Mouse (Mus musculus) embryonic facial prominence, embryonic 11.5 days (tissue): ENCODE measurements around the gene Carmil1. TPM values are rescaled to one million over a fixed set of nuclear protein-coding genes. Genes with fewer than 3 reads are reported as not detected.

ENCODE experiments used
- ATAC-seq: fragments of 200-750 bp; cut with Nextera tagmentation; replicated peaks from 2 replicates; pipeline ENCODE4 v1.8.0; 2017; ENCODE audit warnings: low read depth; ENCODE audit not compliant: insufficient number of reproducible peaks, low FRiP score, low TSS enrichment
- DNase-seq: peaks from one replicate; pipeline ENCODE4 v3.0.0-alpha.2; 2015; ENCODE audit warnings: low spot score
- H3K27ac ChIP-seq: fragments of 300-500 bp; sonication (generic); replicated peaks from 2 replicates; pipeline ENCODE4 v1.5.1; 2014; ENCODE audit warnings: mild to moderate bottlenecking, low read depth, low read length, control low read depth
- H3K27me3 ChIP-seq: fragments of 300-500 bp; sonication (generic); 2 replicates; pipeline ENCODE4 v1.6.1; 2014; ENCODE audit warnings: mild to moderate bottlenecking, low read length, moderate library complexity, mixed read lengths; ENCODE audit not compliant: control insufficient read depth, insufficient read depth
- H3K36me3 ChIP-seq: fragments of 300-500 bp; sonication (generic); replicated peaks from 2 replicates; pipeline ENCODE4 v1.6.1; 2014; ENCODE audit warnings: low read depth, mild to moderate bottlenecking, low read length, moderate library complexity, mixed read lengths; ENCODE audit not compliant: control insufficient read depth, insufficient read depth
- H3K4me1 ChIP-seq: fragments of 300-500 bp; sonication (generic); 2 replicates; pipeline ENCODE4 v1.6.1; 2014; ENCODE audit warnings: low read length, mixed read lengths; ENCODE audit not compliant: control insufficient read depth, insufficient read depth
- H3K4me2 ChIP-seq: fragments of 300-500 bp; sonication (generic); 2 replicates; pipeline ENCODE4 v1.6.1; 2014; ENCODE audit warnings: low read depth, mild to moderate bottlenecking, control low read depth, low read length, moderate library complexity
- H3K4me3 ChIP-seq: fragments of 300-500 bp; sonication (generic); 2 replicates; pipeline ENCODE4 v1.5.1; 2014; ENCODE audit warnings: low read depth, low read length, control low read depth
- H3K9ac ChIP-seq: fragments of 300-500 bp; sonication (generic); replicated peaks from 2 replicates; pipeline ENCODE4 v1.6.1; 2014; ENCODE audit warnings: mild to moderate bottlenecking, control low read depth, low read length
- H3K9me3 ChIP-seq: fragments of 300-500 bp; sonication (generic); replicated peaks from 2 replicates; pipeline ENCODE4 v1.6.1; 2016; ENCODE audit warnings: mild to moderate bottlenecking, low read length, inconsistent platforms, mixed read lengths; ENCODE audit not compliant: control insufficient read depth
- WGBS: fragments of 180-500 bp; shearing (Covaris S2); extraction: QIAGEN DNeasy Blood & Tissue Kit; methylation state at CpG from one replicate; pipeline ENCODE4 v1.1.7; 2014; 5-methylcytosine and 5-hydroxymethylcytosine counted together
- polyA plus RNA-seq: library from polyadenylated mRNA; unstranded; fragments of >200 nt; fragmentation: Nextera tagmentation; extraction: Ambion mirVana; gene quantifications from 2 replicates; pipeline ENCODE4 v1.2.1, GENCODE M21; 2014

The Carmil1 gene
- polyA plus RNA-seq, 1 experiment from 2014 or later, result 25.0 TPM

GRCm38 (mm10) chr13:24027191-24028170, 253.1 kb downstream of the Carmil1 start:
- no peaks in the 10 kb centered on the region for H3K27me3 ChIP-seq
- H3K9ac ChIP-seq, result no peak overlapping the region
- WGBS, result 59% methylated on average over 5 of the region's 5 CpGs
- H3K4me1 ChIP-seq, result no peaks in the 10 kb centered on the region
- H3K4me3 ChIP-seq, result no peak overlapping the region
- H3K27ac ChIP-seq, result no peak overlapping the region
- DNase-seq (peak; percentile 59), ATAC-seq (no peak)
- H3K9me3 ChIP-seq, result no peaks in the 10 kb centered on the region
- H3K4me2 ChIP-seq, result no peak overlapping the region
- H3K36me3 ChIP-seq, result no peaks in the 10 kb centered on the region

GRCm38 (mm10) chr13:24018515-24018914, 262.1 kb downstream of the Carmil1 start:
- H3K36me3 ChIP-seq, result no peaks in the 10 kb centered on the region
- DNase-seq (no peak), ATAC-seq (no peak)
- no peaks in the 10 kb centered on the region for H3K4me1 ChIP-seq
- no peaks in the 10 kb centered on the region for H3K27me3 ChIP-seq
- H3K9me3 ChIP-seq, result no peaks in the 10 kb centered on the region
- no peak overlapping the region for H3K4me2 ChIP-seq
- no peak overlapping the region for H3K9ac ChIP-seq
- H3K4me3 ChIP-seq, result no peak overlapping the region
- H3K27ac ChIP-seq, result no peak overlapping the region
- 76% methylated on average over 4 of the region's 4 CpGs for WGBS

- no peak for ATAC-seq
- Histone ChIP-seq H3K4me1 (no peaks in the 10 kb centered on the region), H3K27ac (no peak overlapping the region), H3K4me3 (no peak overlapping the region), H3K4me2 (no peak overlapping the region), H3K36me3 (no peaks in the 10 kb centered on the region), H3K27me3 (no peaks in the 10 kb centered on the region), H3K9ac (no peak overlapping the region), H3K9me3 (no peaks in the 10 kb centered on the region)
- 81% methylated on average over 2 of the region's 2 CpGs for WGBS
- DNase-seq, result no peak
Measured at GRCm38 (mm10) chr13:24005528-24005927, 275.1 kb downstream of the Carmil1 start.

- H3K9ac ChIP-seq, result no peak overlapping the region
- 75% methylated on average over 2 of the region's 2 CpGs for whole genome bisulfite sequencing
- no peaks in the 10 kb centered on the region for H3K4me1 ChIP-seq
- H3K9me3 ChIP-seq, result no peaks in the 10 kb centered on the region
- no peak overlapping the region for H3K4me2 ChIP-seq
- ATAC-seq (no peak), DNase-seq (no peak)
- no peaks in the 10 kb centered on the region for H3K27me3 ChIP-seq
- H3K27ac ChIP-seq, result no peak overlapping the region
- no peaks in the 10 kb centered on the region for H3K36me3 ChIP-seq
- no peak overlapping the region for H3K4me3 ChIP-seq
Measured at GRCm38 (mm10) chr13:24001797-24002196, 278.8 kb downstream of the Carmil1 start.

GRCm38 (mm10) chr13:24001081-24001480, 279.5 kb downstream of the Carmil1 start:
- H3K9ac ChIP-seq, result no peak overlapping the region
- H3K4me3 ChIP-seq, result no peak overlapping the region
- no peak for ATAC-seq
- WGBS, result 87% methylated on average over 2 of the region's 2 CpGs
- H3K4me1 ChIP-seq, result no peaks in the 10 kb centered on the region
- H3K9me3 ChIP-seq, result no peaks in the 10 kb centered on the region
- no peaks in the 10 kb centered on the region for H3K27me3 ChIP-seq
- DNase-seq, result no peak
- H3K27ac ChIP-seq, result no peak overlapping the region
- no peaks in the 10 kb centered on the region for H3K36me3 ChIP-seq
- H3K4me2 ChIP-seq, result no peak overlapping the region

DNA sequence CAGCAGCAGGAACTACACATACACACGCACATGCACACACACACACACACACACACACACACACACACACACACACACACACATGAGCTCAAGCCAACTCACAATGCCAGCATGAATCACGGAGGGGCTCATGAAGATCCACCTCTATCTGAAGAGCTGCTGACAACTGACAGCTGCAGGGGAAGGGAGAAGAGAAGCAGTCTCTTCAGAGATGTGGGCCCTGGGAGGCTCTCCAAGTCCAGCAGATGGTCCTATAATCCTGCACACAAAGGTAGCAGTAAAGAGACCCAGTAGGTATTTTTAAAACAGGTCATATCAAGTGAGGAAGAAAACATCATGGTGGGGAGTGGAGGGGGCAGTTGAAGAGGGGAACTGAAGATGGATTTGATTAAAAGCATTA, 281.8 kb downstream of the Carmil1 start:
- Histone ChIP-seq H3K27me3 (peaks cover 2% of the 10 kb centered on the region; the same call in 1 of the 2 replicates), H3K36me3 (no peaks in the 10 kb centered on the region), H3K9me3 (no peaks in the 10 kb centered on the region), H3K9ac (no peak overlapping the region), H3K4me3 (no peak overlapping the region), H3K4me2 (no peak overlapping the region), H3K4me1 (no peaks in the 10 kb centered on the region), H3K27ac (no peak overlapping the region)
- ATAC-seq, result no peak
- WGBS, result 73% methylated on average over 2 of the region's 2 CpGs
- DNase-seq, result no peak

- H3K36me3 ChIP-seq, result no peaks in the 10 kb centered on the region
- ATAC-seq, result no peak
Measured at GRCm38 (mm10) chr13:23994756-23995155, 285.8 kb downstream of the Carmil1 start.

GRCm38 (mm10) chr13:23994024-23994423, 286.6 kb downstream of the Carmil1 start:
- no peak overlapping the region for H3K4me3 ChIP-seq
- H3K9me3 ChIP-seq, result no peaks in the 10 kb centered on the region
- no peak overlapping the region for H3K27ac ChIP-seq
- H3K27me3 ChIP-seq, result peaks cover 10% of the 10 kb centered on the region; the same call in 1 of the 2 replicates
- no peak overlapping the region for H3K4me2 ChIP-seq
- H3K36me3 ChIP-seq, result no peaks in the 10 kb centered on the region
- no peak overlapping the region for H3K9ac ChIP-seq
- ATAC-seq (no peak), DNase-seq (peak; percentile 3)
- 10% methylated on average over 9 of the region's 9 CpGs for WGBS
- no peaks in the 10 kb centered on the region for H3K4me1 ChIP-seq

More at GRCm38 (mm10) chr13:23994756-23995155, 285.8 kb downstream of the Carmil1 start:
- Histone ChIP-seq H3K27me3 (peaks cover 10% of the 10 kb centered on the region; the same call in 1 of the 2 replicates), H3K9ac (no peak overlapping the region), H3K4me1 (no peaks in the 10 kb centered on the region), H3K27ac (no peak overlapping the region), H3K4me2 (no peak overlapping the region), H3K4me3 (no peak overlapping the region), H3K9me3 (no peaks in the 10 kb centered on the region)
- DNase-seq, result no peak
- WGBS, result 59% methylated on average over 3 of the region's 3 CpGs
